Mouse (Mus musculus): ENCODE results near the gene Pnliprp1. TPM values are rescaled to one million over a fixed set of nuclear protein-coding genes. Genes with fewer than 3 reads are reported as not detected.

Gene Pnliprp1
- 0.77 and 12.2 TPM in 2 replicates for polyA plus RNA-seq (2015; fragmentation: Nextera tagmentation; extraction: Ambion mirVana)

DNA sequence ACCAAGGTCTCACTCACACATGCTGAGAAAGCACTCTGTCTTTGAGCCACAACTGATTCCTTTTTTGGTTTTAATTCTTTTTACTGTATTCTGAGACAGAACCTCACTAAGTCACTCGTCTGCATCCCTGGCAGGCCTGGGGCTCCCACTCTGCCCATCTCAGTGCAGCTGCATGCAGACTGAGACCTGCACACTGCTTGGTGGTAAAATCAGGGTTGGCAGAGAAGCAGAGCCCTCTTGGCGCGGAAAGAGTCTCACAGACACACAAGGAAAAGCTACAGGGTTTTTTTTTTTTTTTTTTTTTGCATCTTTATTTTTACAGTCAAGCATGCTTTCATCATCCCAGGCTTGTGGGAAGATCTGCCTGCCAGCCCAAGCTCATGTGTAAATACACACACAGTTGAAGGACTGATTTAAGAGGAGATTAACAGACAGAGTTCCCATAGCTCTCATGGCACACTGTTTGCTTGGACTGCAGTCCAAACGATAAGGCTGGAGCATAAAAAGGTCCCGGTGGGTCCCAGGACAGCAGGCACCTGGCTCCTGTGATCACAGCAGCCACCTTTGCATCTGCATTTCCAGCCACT lies at the start of gene Pnliprp1:
Pnliprp1 (plus strand) TSS at position 443 of the 587 bp plus-strand sequence.
- ATAC-seq (ENCODE audit: borderline replicate concordance, extremely low read depth, low FRiP score, low TSS enrichment): no peak; the same call in 1 of the 2 replicates
- H3K27ac ChIP-seq: no peak within 1 kb of the TSS

GRCm38 (mm10) chr19:58688933-58689332 lies 39.8 kb upstream of the Pnliprp1 start:
- H3K27ac ChIP-seq: no peak overlapping the region
- H3K9me3 ChIP-seq: no peaks in the 10 kb centered on the region
- no peak overlapping the region for H3K9ac ChIP-seq
- ATAC-seq (ENCODE audit: borderline replicate concordance, extremely low read depth, low FRiP score, low TSS enrichment): no peak
- 62% methylated on average over 1 of the region's 1 CpGs for WGBS
- H3K27me3 ChIP-seq: no peaks in the 10 kb centered on the region
- H3K36me3 ChIP-seq: no peaks in the 10 kb centered on the region
- H3K4me3 ChIP-seq: no peak overlapping the region
- H3K4me2 ChIP-seq: no peak overlapping the region
- H3K4me1 ChIP-seq: no peaks in the 10 kb centered on the region

More for the DNA sequence above, at the start of gene Pnliprp1:
- WGBS: 25% methylated on average over 5 of the region's 5 CpGs
- Histone ChIP-seq H3K4me3 (no peak within 1 kb of the TSS), H3K36me3 (no peaks in the 10 kb centered on the region), H3K4me1 (peaks cover 12% of the 10 kb centered on the region; the same call in 1 of the 2 replicates), H3K4me2 (no peak within 1 kb of the TSS), H3K9me3 (no peaks in the 10 kb centered on the region), H3K27me3 (no peaks in the 10 kb centered on the region), H3K9ac (no peak within 1 kb of the TSS)

GRCm38 (mm10) chr19:58695314-58695713 lies 33.4 kb upstream of the Pnliprp1 start:
- no peak for ATAC-seq (ENCODE audit: borderline replicate concordance, extremely low read depth, low FRiP score, low TSS enrichment)
- 53% methylated on average over 3 of the region's 3 CpGs for WGBS
- no peak overlapping the region for H3K9ac ChIP-seq
- no peak overlapping the region for H3K4me3 ChIP-seq
- no peaks in the 10 kb centered on the region for H3K4me1 ChIP-seq
- no peaks in the 10 kb centered on the region for H3K27me3 ChIP-seq
- H3K9me3 ChIP-seq: no peaks in the 10 kb centered on the region
- H3K36me3 ChIP-seq: no peaks in the 10 kb centered on the region
- H3K27ac ChIP-seq: no peak overlapping the region
- H3K4me2 ChIP-seq: no peak overlapping the region

DNA sequence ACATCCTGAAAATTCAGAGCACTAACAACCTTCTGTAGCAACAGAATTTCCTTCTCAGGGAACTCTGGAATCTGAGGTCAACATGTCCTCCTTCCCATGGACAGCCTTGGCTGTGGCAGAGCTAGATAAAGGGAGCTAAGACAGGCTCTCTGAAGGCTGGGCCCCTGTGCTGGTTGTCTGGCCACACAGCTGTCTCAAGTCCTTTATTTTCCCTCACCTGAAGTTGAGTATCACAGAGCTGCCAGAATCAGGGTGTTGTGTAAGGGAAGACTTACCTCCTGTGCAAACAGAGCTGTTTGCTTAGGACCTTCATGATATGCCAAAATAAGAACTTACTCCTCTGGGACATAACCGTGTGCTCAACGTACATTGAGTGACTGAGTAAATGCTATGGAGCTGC lies 32.5 kb upstream of the Pnliprp1 start:
- no peak overlapping the region for H3K9ac ChIP-seq
- ATAC-seq (ENCODE audit: borderline replicate concordance, extremely low read depth, low FRiP score, low TSS enrichment): no peak
- H3K27ac ChIP-seq: no peak overlapping the region
- no peaks in the 10 kb centered on the region for H3K9me3 ChIP-seq
- H3K4me1 ChIP-seq: no peaks in the 10 kb centered on the region
- no peak overlapping the region for H3K4me3 ChIP-seq
- WGBS: 37% methylated on average over 2 of the region's 2 CpGs
- H3K36me3 ChIP-seq: no peaks in the 10 kb centered on the region
- H3K4me2 ChIP-seq: no peak overlapping the region
- no peaks in the 10 kb centered on the region for H3K27me3 ChIP-seq

GRCm38 (mm10) chr19:58704556-58704955 lies 24.1 kb upstream of the Pnliprp1 start:
- no peak overlapping the region for H3K27ac ChIP-seq
- no peaks in the 10 kb centered on the region for H3K27me3 ChIP-seq
- ATAC-seq (ENCODE audit: borderline replicate concordance, extremely low read depth, low FRiP score, low TSS enrichment): no peak
- no peak overlapping the region for H3K9ac ChIP-seq
- H3K4me3 ChIP-seq: no peak overlapping the region
- no peak overlapping the region for H3K4me2 ChIP-seq
- H3K9me3 ChIP-seq: no peaks in the 10 kb centered on the region
- WGBS: 77% methylated on average over 4 of the region's 4 CpGs
- no peaks in the 10 kb centered on the region for H3K4me1 ChIP-seq
- no peaks in the 10 kb centered on the region for H3K36me3 ChIP-seq

- Histone ChIP-seq H3K4me2 (no peak overlapping the region), H3K27me3 (no peaks in the 10 kb centered on the region), H3K9me3 (no peaks in the 10 kb centered on the region), H3K4me1 (no peaks in the 10 kb centered on the region), H3K36me3 (no peaks in the 10 kb centered on the region), H3K9ac (no peak overlapping the region), H3K4me3 (no peak overlapping the region), H3K27ac (no peak overlapping the region)
- no peak for ATAC-seq (ENCODE audit: borderline replicate concordance, extremely low read depth, low FRiP score, low TSS enrichment)
- 62% methylated on average over 3 of the region's 3 CpGs for WGBS
Measured at GRCm38 (mm10) chr19:58708611-58709010, 20.1 kb upstream of the Pnliprp1 start.

GRCm38 (mm10) chr19:58717925-58718324 lies 10.8 kb upstream of the Pnliprp1 start:
- Histone ChIP-seq H3K4me1 (no peaks in the 10 kb centered on the region), H3K27ac (no peak overlapping the region), H3K36me3 (no peaks in the 10 kb centered on the region), H3K4me2 (no peak overlapping the region), H3K9ac (no peak overlapping the region), H3K4me3 (no peak overlapping the region), H3K9me3 (no peaks in the 10 kb centered on the region), H3K27me3 (no peaks in the 10 kb centered on the region)
- 59% methylated on average over 4 of the region's 4 CpGs for WGBS
- no peak for ATAC-seq (ENCODE audit: borderline replicate concordance, extremely low read depth, low FRiP score, low TSS enrichment)

DNA sequence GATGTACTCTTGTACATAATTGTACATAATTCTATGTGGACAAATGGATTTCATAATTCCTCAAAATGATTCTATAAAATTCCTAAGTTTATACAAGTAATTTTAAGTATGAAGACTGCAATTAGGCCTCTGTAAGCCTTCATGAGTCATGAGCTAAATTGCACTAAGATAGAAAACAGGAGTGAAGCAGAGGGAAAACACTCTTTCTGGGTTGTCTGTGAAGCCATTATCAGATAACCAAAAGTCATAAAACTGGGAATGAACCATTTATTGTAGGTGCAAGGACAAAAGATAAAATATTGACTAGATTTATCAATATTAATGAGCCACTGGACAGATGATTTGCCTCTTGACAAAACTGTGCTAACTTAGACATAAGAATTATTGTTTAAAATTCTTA lies 8.2 kb upstream of the Pnliprp1 start:
- no peaks in the 10 kb centered on the region for H3K4me1 ChIP-seq
- no peak for ATAC-seq (ENCODE audit: borderline replicate concordance, extremely low read depth, low FRiP score, low TSS enrichment)
- no peaks in the 10 kb centered on the region for H3K27me3 ChIP-seq
- no peak overlapping the region for H3K9ac ChIP-seq
- H3K4me2 ChIP-seq: no peak overlapping the region
- no peak overlapping the region for H3K27ac ChIP-seq
- no peaks in the 10 kb centered on the region for H3K9me3 ChIP-seq
- no peak overlapping the region for H3K4me3 ChIP-seq
- H3K36me3 ChIP-seq: no peaks in the 10 kb centered on the region

- 66% methylated on average over 5 of the region's 5 CpGs for WGBS
- H3K36me3 ChIP-seq: no peaks in the 10 kb centered on the region
- peaks cover 12% of the 10 kb centered on the region; the same call in 1 of the 2 replicates for H3K4me1 ChIP-seq
- ATAC-seq (ENCODE audit: borderline replicate concordance, extremely low read depth, low FRiP score, low TSS enrichment): no peak
- no peak overlapping the region for H3K4me2 ChIP-seq
- no peak overlapping the region for H3K9ac ChIP-seq
- no peak overlapping the region for H3K27ac ChIP-seq
- no peak overlapping the region for H3K4me3 ChIP-seq
- H3K9me3 ChIP-seq: no peaks in the 10 kb centered on the region
- no peaks in the 10 kb centered on the region for H3K27me3 ChIP-seq
Measured at GRCm38 (mm10) chr19:58726551-58726950, 2.1 kb upstream of the Pnliprp1 start.

GRCm38 (mm10) chr19:58727756-58728155 lies 931 bp upstream of the Pnliprp1 start:
- no peak overlapping the region for H3K27ac ChIP-seq
- H3K4me2 ChIP-seq: no peak overlapping the region
- 58% methylated on average over 5 of the region's 5 CpGs for WGBS
- H3K9me3 ChIP-seq: no peaks in the 10 kb centered on the region
- peaks cover 12% of the 10 kb centered on the region; the same call in 1 of the 2 replicates for H3K4me1 ChIP-seq
- ATAC-seq (ENCODE audit: borderline replicate concordance, extremely low read depth, low FRiP score, low TSS enrichment): no peak
- no peak overlapping the region for H3K9ac ChIP-seq
- no peaks in the 10 kb centered on the region for H3K36me3 ChIP-seq
- no peaks in the 10 kb centered on the region for H3K27me3 ChIP-seq
- no peak overlapping the region for H3K4me3 ChIP-seq

DNA sequence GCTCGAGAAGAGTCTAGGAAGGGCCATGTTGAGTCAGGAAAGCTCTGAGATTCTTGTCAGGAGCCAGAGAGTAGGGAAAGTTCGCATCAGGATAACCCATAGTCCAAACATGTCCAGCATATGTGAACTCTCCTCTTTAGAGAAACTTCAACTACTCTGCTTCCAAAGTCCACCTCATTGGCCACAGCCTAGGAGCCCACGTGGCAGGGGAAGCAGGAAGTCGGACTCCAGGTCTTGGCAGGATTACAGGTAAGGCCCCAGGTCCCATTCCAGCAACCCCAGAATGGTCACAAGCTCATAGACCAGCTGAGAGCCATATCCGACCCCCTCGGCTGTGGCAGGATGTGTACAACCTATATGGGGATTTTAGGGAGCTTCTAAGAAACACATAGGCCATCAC lies 4.5 kb downstream of the Pnliprp1 start:
- Histone ChIP-seq H3K4me1 (peaks cover 6% of the 10 kb centered on the region; the same call in 1 of the 2 replicates), H3K9ac (no peak overlapping the region), H3K27me3 (no peaks in the 10 kb centered on the region), H3K4me2 (no peak overlapping the region), H3K9me3 (no peaks in the 10 kb centered on the region), H3K27ac (no peak overlapping the region), H3K4me3 (no peak overlapping the region), H3K36me3 (no peaks in the 10 kb centered on the region)
- no peak for ATAC-seq (ENCODE audit: borderline replicate concordance, extremely low read depth, low FRiP score, low TSS enrichment)
- 70% methylated on average over 6 of the region's 6 CpGs for WGBS

DNA sequence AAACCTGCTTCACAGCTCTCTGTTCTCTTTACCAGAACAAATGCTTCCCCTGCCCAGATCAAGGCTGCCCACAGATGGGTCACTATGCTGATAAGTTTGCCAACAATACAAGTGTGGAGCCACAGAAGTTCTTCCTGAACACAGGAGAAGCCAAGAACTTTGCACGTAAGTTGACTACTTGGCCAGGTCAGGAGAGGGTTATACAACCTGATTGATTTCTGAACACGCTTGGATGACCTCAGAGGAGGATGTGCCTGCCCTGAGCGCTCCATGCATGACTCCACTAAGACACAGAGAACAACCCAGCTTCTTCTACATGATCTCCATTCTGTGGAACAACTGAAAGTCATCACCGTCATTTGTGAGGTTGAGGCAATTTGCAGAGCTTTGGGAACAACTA lies 9.4 kb downstream of the Pnliprp1 start:
- no peaks in the 10 kb centered on the region for H3K27me3 ChIP-seq
- no peak overlapping the region for H3K4me3 ChIP-seq
- no peak for ATAC-seq (ENCODE audit: borderline replicate concordance, extremely low read depth, low FRiP score, low TSS enrichment)
- no peaks in the 10 kb centered on the region for H3K36me3 ChIP-seq
- no peak overlapping the region for H3K4me2 ChIP-seq
- H3K27ac ChIP-seq: no peak overlapping the region
- no peaks in the 10 kb centered on the region for H3K9me3 ChIP-seq
- H3K9ac ChIP-seq: no peak overlapping the region
- 85% methylated on average over 4 of the region's 4 CpGs for WGBS
- no peaks in the 10 kb centered on the region for H3K4me1 ChIP-seq

DNA sequence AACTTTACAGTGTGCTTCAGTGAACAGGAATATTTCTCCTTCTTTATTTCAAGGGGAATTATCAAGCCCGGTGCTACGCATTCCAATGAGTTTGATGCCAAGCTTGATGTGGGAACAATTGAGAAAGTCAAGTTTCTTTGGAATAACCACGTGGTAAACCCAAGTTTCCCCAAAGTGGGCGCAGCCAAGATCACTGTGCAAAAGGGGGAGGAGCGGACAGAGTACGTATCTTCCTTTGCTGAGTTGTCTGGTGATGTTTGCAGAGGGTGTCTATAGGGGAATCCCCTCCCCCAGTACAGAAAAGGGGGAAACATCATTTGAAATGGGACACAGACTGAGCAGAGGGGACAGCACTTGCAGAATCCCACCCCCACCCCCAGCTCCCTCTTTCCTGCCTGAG lies 12.3 kb downstream of the Pnliprp1 start:
- H3K9ac ChIP-seq: no peak overlapping the region
- WGBS: 78% methylated on average over 6 of the region's 6 CpGs
- H3K36me3 ChIP-seq: no peaks in the 10 kb centered on the region
- no peak overlapping the region for H3K4me3 ChIP-seq
- no peaks in the 10 kb centered on the region for H3K9me3 ChIP-seq
- H3K4me1 ChIP-seq: no peaks in the 10 kb centered on the region
- no peak for ATAC-seq (ENCODE audit: borderline replicate concordance, extremely low read depth, low FRiP score, low TSS enrichment)
- H3K27ac ChIP-seq: no peak overlapping the region
- no peaks in the 10 kb centered on the region for H3K27me3 ChIP-seq
- H3K4me2 ChIP-seq: no peak overlapping the region
